Mouse (Mus musculus) heart, adult 18-20 months (tissue): ENCODE measurements around the gene Grk3. TPM values are rescaled to one million over a fixed set of nuclear protein-coding genes. Genes with fewer than 3 reads are reported as not detected.
A peak's percentile ranks its signal among the peaks of the same experiment; 100 is the strongest.

Experiments
- DNase-seq, 2 experiments: peaks; one replicate each; pipeline ENCODE4 v3.0.0; 2021 to 2022; ENCODE audit warnings: mixed read lengths in 1 of 2
- total RNA-seq, 2 experiments: library from RNA; stranded (reverse); gene quantifications; 2 replicates each; pipeline ENCODE4 v1.2.3; 2021

The Grk3 gene
- total RNA-seq, 2 experiments from 2014 or later: 5.1 to 7.2 TPM

GRCm38 (mm10) chr5:112870729-112871128 lies 144.9 kb downstream of the Grk3 start:
- DNase-seq: peak; percentile 52 to 89

GRCm38 (mm10) chr5:112868620-112869019 lies 147.0 kb downstream of the Grk3 start:
- no peak for DNase-seq

GRCm38 (mm10) chr5:112864719-112865367 lies 150.7 kb downstream of the Grk3 start:
- DNase-seq: peak in 1 of 2 experiments; percentile 65

Other genes starting within 250 kb of the Grk3 start
- 100 to 1,000 TPM; 197 to 201 TPM for gene Myo18b, start 119.4 kb downstream of the Grk3 start, total RNA-seq
- not detected for gene Crybb2, start 54.3 kb upstream of the Grk3 start, total RNA-seq
- under 1 TPM; 0.23 to 0.55 TPM for gene Crybb3, start 65.8 kb upstream of the Grk3 start, total RNA-seq
- gene 2900026A02Rik, start 205.4 kb upstream of the Grk3 start, total RNA-seq: 10 to 100 TPM; 19.2 to 21.1 TPM
- gene Tmem211, start 211.1 kb upstream of the Grk3 start, total RNA-seq: not detected